Mouse (Mus musculus) heart, adult 18-20 months (tissue): Measurements from ENCODE around the gene Rrp36. TPM values are rescaled to one million over a fixed set of nuclear protein-coding genes. Genes with fewer than 3 reads are reported as not detected.

ENCODE experiments used
- DNase-seq, 2 experiments: peaks; one replicate each; pipeline ENCODE4 v3.0.0; 2021 to 2022; ENCODE audit warnings: mixed read lengths in 1 of 2
- long read RNA-seq, 2 experiments: library from polyadenylated mRNA; stranded (forward); transcript quantifications; one replicate each; pipeline ENCODE4 v2.0.0; 2021
- total RNA-seq, 2 experiments: library from RNA; stranded (reverse); gene quantifications; 2 replicates each; pipeline ENCODE4 v1.2.3; 2021

The Rrp36 gene
- total RNA-seq: 10 to 100 TPM; 13.4 to 14.2 TPM
- long read RNA-seq, experiment 1, transcript Rrp36-201 (7 exons, 1,195 nt): major isoform, 13 of 18 reads
- long read RNA-seq, experiment 1, partial matches to known transcripts: 1 of 18 reads
- long read RNA-seq, experiment 1, other reads (novel, unspliced or antisense): 4 of 18 reads
- long read RNA-seq, experiment 2, partial matches to known transcripts: 1 of 6 reads
- long read RNA-seq, experiment 2, other reads (novel, unspliced or antisense): 0 of 6 reads

- peak; percentile 96 for DNase-seq
These were observed at the start of gene Rrp36 for GRCm38 (mm10) chr17:46673850-46674529. TSS of gene Rrp36 (minus strand) at chr17:46674352.

- DNase-seq: no peak
These were observed 46.9 kb upstream of the Rrp36 start for GRCm38 (mm10) chr17:46721077-46721476.

- peak in 1 of 2 experiments; percentile 40 for DNase-seq
These were observed 40.8 kb upstream of the Rrp36 start for GRCm38 (mm10) chr17:46714756-46715481.

- no peak for DNase-seq
These were observed 39.7 kb upstream of the Rrp36 start for GRCm38 (mm10) chr17:46713849-46714248.

- no peak for DNase-seq
These were observed 38.3 kb upstream of the Rrp36 start for GRCm38 (mm10) chr17:46712442-46712841.

GRCm38 (mm10) chr17:46711612-46712271 lies 37.6 kb upstream of the Rrp36 start:
- DNase-seq: peak; percentile 49 to 60

GRCm38 (mm10) chr17:46710959-46711597 lies 36.9 kb upstream of the Rrp36 start, which contains the start of gene Pex6:
TSS of gene Pex6 (plus strand) at chr17:46711463.
- DNase-seq: peak; percentile 95 to 96

- DNase-seq: peak; percentile 48 to 67
These were observed 32.4 kb upstream of the Rrp36 start for GRCm38 (mm10) chr17:46706375-46707089.

GRCm38 (mm10) chr17:46704887-46705835 lies 31.0 kb upstream of the Rrp36 start, which contains the start of gene Ppp2r5d:
TSS of gene Ppp2r5d (minus strand) at chr17:46705111.
- peak; percentile 99 for DNase-seq

GRCm38 (mm10) chr17:46703971-46704886 lies 30.1 kb upstream of the Rrp36 start:
- DNase-seq: peak in 1 of 2 experiments; percentile 37

GRCm38 (mm10) chr17:46702506-46702905 lies 28.4 kb upstream of the Rrp36 start:
- no peak for DNase-seq

- DNase-seq: no peak
These were observed 27.9 kb upstream of the Rrp36 start for GRCm38 (mm10) chr17:46702100-46702499.

- no peak for DNase-seq
These were observed 27.3 kb upstream of the Rrp36 start for GRCm38 (mm10) chr17:46701489-46701888.

- DNase-seq: no peak
These were observed 25.8 kb upstream of the Rrp36 start for GRCm38 (mm10) chr17:46699912-46700311.

- DNase-seq: no peak
These were observed 25.1 kb upstream of the Rrp36 start for GRCm38 (mm10) chr17:46699245-46699644.

GRCm38 (mm10) chr17:46698515-46698914 lies 24.4 kb upstream of the Rrp36 start:
- no peak for DNase-seq

GRCm38 (mm10) chr17:46694517-46695063 lies 20.4 kb upstream of the Rrp36 start:
- no peak for DNase-seq

- no peak for DNase-seq
These were observed 17.2 kb upstream of the Rrp36 start for GRCm38 (mm10) chr17:46691390-46691789.
